Mouse (Mus musculus): ENCODE data around the gene Adipor1. TPM values are rescaled to one million over a fixed set of nuclear protein-coding genes. Genes with fewer than 3 reads are reported as not detected.

The Adipor1 gene
- 59.2 and 59.7 TPM in 2 replicates for polyA plus RNA-seq (2012; rRNA removed)

GRCm38 (mm10) chr1:134415168-134415831 lies at the start of gene Adipor1:
TSS of gene Adipor1 (plus strand) at chr1:134415378.
- Histone ChIP-seq H3K4me1 (ENCODE audit: control insufficient read depth, insufficient read depth, low read length) (peaks cover 6% of the 10 kb centered on the region), H3K27ac (ENCODE audit: insufficient read depth, low read length) (peak within 1 kb of the TSS; percentile 63), H3K4me3 (ENCODE audit: insufficient read depth, low read length) (peak within 1 kb of the TSS; percentile 99)
- peak; percentile 79 for TF ChIP-seq POLR2A (IDR thresholded peaks at IDR 0.05; ENCODE audit: extremely low read depth, insufficient read depth, low read length)
- no peak for TF ChIP-seq CTCF (IDR thresholded peaks at IDR 0.05; ENCODE audit: extremely low read depth, insufficient read depth, low read length)

DNA sequence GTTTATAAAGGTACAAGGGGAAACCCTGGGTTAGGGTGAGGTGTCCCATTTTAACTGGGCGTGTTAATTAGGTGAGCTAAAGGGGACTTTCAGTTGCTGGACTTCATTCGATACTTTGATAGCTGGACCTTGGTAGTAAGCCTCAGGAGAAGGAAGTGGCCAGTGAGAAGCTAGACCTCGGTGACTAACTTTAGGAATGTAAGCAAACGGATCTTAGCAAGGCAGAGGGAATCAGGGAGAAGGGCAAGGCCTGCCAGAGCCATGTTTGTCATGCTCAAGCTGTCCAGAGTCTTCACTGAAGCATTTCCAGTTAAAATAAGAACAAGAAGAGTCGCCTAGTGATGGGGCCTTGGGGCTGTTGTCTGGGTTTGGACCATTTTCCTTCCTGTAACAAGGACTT lies 49.7 kb upstream of the Adipor1 start:
- Histone ChIP-seq H3K4me1 (ENCODE audit: control insufficient read depth, insufficient read depth, low read length) (no peaks in the 10 kb centered on the region), H3K27ac (ENCODE audit: insufficient read depth, low read length) (no peak overlapping the region), H3K4me3 (ENCODE audit: insufficient read depth, low read length) (no peak overlapping the region)
- TF ChIP-seq POLR2A (IDR thresholded peaks at IDR 0.05; ENCODE audit: extremely low read depth, insufficient read depth, low read length) (no peak), CTCF (IDR thresholded peaks at IDR 0.05; ENCODE audit: extremely low read depth, insufficient read depth, low read length) (no peak)

- Histone ChIP-seq H3K4me3 (ENCODE audit: insufficient read depth, low read length) (no peak overlapping the region), H3K4me1 (ENCODE audit: control insufficient read depth, insufficient read depth, low read length) (no peaks in the 10 kb centered on the region), H3K27ac (ENCODE audit: insufficient read depth, low read length) (no peak overlapping the region)
- peak; percentile 61 for TF ChIP-seq CTCF (IDR thresholded peaks at IDR 0.05; ENCODE audit: extremely low read depth, insufficient read depth, low read length)
- no peak for TF ChIP-seq POLR2A (IDR thresholded peaks at IDR 0.05; ENCODE audit: extremely low read depth, insufficient read depth, low read length)
Measured at GRCm38 (mm10) chr1:134368777-134369337, 46.3 kb upstream of the Adipor1 start.

GRCm38 (mm10) chr1:134374124-134374523 lies 41.1 kb upstream of the Adipor1 start:
- Histone ChIP-seq H3K4me1 (ENCODE audit: control insufficient read depth, insufficient read depth, low read length) (no peaks in the 10 kb centered on the region), H3K27ac (ENCODE audit: insufficient read depth, low read length) (no peak overlapping the region), H3K4me3 (ENCODE audit: insufficient read depth, low read length) (no peak overlapping the region)
- TF ChIP-seq CTCF (IDR thresholded peaks at IDR 0.05; ENCODE audit: extremely low read depth, insufficient read depth, low read length) (no peak), POLR2A (IDR thresholded peaks at IDR 0.05; ENCODE audit: extremely low read depth, insufficient read depth, low read length) (no peak)

GRCm38 (mm10) chr1:134381051-134381450 lies 34.1 kb upstream of the Adipor1 start:
- TF ChIP-seq POLR2A (IDR thresholded peaks at IDR 0.05; ENCODE audit: extremely low read depth, insufficient read depth, low read length) = no peak
- no peak for TF ChIP-seq CTCF (IDR thresholded peaks at IDR 0.05; ENCODE audit: extremely low read depth, insufficient read depth, low read length)
- Histone ChIP-seq H3K27ac (ENCODE audit: insufficient read depth, low read length) (no peak overlapping the region), H3K4me3 (ENCODE audit: insufficient read depth, low read length) (no peak overlapping the region), H3K4me1 (ENCODE audit: control insufficient read depth, insufficient read depth, low read length) (no peaks in the 10 kb centered on the region)

GRCm38 (mm10) chr1:134381795-134382625 lies 33.2 kb upstream of the Adipor1 start:
- peak overlapping the region; percentile 27 for H3K4me3 ChIP-seq (ENCODE audit: insufficient read depth, low read length)
- no peak overlapping the region for H3K27ac ChIP-seq (ENCODE audit: insufficient read depth, low read length)
- TF ChIP-seq CTCF (IDR thresholded peaks at IDR 0.05; ENCODE audit: extremely low read depth, insufficient read depth, low read length) (no peak), POLR2A (IDR thresholded peaks at IDR 0.05; ENCODE audit: extremely low read depth, insufficient read depth, low read length) (no peak)
- H3K4me1 ChIP-seq (ENCODE audit: control insufficient read depth, insufficient read depth, low read length) = no peaks in the 10 kb centered on the region

DNA sequence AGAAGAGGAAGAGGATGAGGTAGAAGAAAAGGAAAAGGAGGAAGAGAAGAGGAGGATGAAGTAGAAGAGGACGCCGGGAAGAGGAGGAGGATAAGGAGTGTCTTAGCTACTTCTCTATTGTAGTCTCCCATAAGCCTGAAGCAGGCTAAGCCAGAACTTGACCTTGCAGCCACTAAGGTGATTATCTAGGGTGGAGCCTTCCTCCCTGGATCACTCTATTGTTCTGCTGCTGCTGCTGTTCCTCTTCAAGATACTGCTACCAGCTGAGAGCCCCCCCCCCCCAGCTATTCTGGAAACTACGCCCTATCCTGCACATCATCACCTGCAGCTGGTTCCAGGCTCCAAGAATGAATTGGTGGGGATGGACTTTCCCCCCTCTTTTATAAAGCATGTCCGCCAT lies 30.6 kb upstream of the Adipor1 start:
- no peak for TF ChIP-seq POLR2A (IDR thresholded peaks at IDR 0.05; ENCODE audit: extremely low read depth, insufficient read depth, low read length)
- TF ChIP-seq CTCF (IDR thresholded peaks at IDR 0.05; ENCODE audit: extremely low read depth, insufficient read depth, low read length) = no peak
- Histone ChIP-seq H3K27ac (ENCODE audit: insufficient read depth, low read length) (no peak overlapping the region), H3K4me1 (ENCODE audit: control insufficient read depth, insufficient read depth, low read length) (no peaks in the 10 kb centered on the region), H3K4me3 (ENCODE audit: insufficient read depth, low read length) (no peak overlapping the region)

- H3K4me3 ChIP-seq (ENCODE audit: insufficient read depth, low read length) = no peak overlapping the region
- no peak for TF ChIP-seq CTCF (IDR thresholded peaks at IDR 0.05; ENCODE audit: extremely low read depth, insufficient read depth, low read length)
- TF ChIP-seq POLR2A (IDR thresholded peaks at IDR 0.05; ENCODE audit: extremely low read depth, insufficient read depth, low read length) = no peak
- no peaks in the 10 kb centered on the region for H3K4me1 ChIP-seq (ENCODE audit: control insufficient read depth, insufficient read depth, low read length)
- H3K27ac ChIP-seq (ENCODE audit: insufficient read depth, low read length) = no peak overlapping the region
Measured at GRCm38 (mm10) chr1:134385176-134385575, 30.0 kb upstream of the Adipor1 start.

- Histone ChIP-seq H3K27ac (ENCODE audit: insufficient read depth, low read length) (no peak within 1 kb of the TSS), H3K4me1 (ENCODE audit: control insufficient read depth, insufficient read depth, low read length) (no peaks in the 10 kb centered on the region), H3K4me3 (ENCODE audit: insufficient read depth, low read length) (no peak within 1 kb of the TSS)
- TF ChIP-seq POLR2A (IDR thresholded peaks at IDR 0.05; ENCODE audit: extremely low read depth, insufficient read depth, low read length) = no peak
- TF ChIP-seq CTCF (IDR thresholded peaks at IDR 0.05; ENCODE audit: extremely low read depth, insufficient read depth, low read length) = no peak
Measured at GRCm38 (mm10) chr1:134385666-134386065, 29.5 kb upstream of the Adipor1 start, which contains the start of gene 4933406M09Rik. TSS of gene 4933406M09Rik (plus strand) at chr1:134385940.

Data from cortical plate, adult 2 months (tissue).